Mouse (Mus musculus): ENCODE data around the gene Ptprh. TPM values are rescaled to one million over a fixed set of nuclear protein-coding genes. Genes with fewer than 3 reads are reported as not detected.

Ptprh gene
- not detected for total RNA-seq (2021)
- long read RNA-seq, experiment 1 = 0 reads
- long read RNA-seq, experiment 2 = 0 reads

DNA sequence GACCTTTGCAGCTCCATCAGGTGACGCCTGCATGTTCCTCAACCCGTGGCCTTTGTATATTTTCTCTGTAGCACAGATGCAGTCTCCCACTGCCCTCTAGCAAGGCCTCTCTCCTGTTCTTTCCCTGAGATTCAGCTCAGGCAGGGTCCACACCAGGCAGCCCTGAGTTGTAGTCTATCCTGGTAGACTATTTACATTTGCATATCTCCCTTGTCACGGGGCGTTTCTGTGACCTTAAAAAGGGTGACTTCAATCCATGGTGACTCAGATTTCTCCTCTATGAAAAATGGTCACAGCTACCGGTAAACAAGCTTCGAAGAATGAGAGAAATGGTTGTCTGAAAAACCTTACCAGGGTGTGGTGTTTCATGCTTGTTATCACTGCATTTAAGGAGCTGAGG lies at the start of gene Ptprh:
TSS of gene Ptprh (minus strand) at position 169 of the 400 bp plus-strand sequence.
- no peak for DNase-seq

DNA sequence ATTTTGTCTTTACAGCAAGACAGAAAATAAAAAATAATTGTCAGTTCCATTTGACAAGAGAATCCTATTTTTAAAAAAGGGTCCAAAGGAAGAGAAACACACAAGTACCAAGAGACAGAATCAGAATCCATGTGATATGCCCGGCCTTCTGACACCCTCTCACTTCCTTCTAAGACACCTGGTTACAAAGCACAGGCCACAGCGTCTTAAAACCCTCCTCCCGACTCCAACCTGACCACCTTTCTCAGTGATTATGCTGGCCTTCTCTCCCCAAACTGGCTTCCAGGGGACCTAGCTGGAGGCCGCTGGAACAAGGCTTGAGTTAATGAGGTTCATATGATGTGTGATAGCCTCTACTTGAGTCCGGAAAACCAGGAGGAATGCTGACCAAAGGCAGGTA lies 49.5 kb upstream of the Ptprh start:
- no peak for DNase-seq

DNA sequence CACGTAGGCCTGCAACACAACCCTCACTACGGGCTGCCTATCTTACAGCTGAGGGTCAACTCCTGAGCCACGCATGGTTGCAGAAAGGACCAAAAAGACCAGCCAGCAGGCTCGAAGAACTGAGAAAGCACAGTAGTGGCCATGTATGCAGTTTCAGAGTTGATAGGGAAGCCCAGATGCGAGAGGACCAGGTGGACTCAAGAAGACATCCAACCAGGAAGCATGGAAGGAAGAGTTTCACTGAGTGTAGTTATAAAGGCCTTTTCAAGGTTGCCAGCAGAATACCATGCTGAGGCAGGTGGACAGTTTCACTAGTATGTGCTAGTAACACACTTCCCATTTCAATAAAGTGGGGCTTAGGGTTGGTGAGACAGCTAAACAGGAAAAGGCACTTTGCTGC lies 48.9 kb upstream of the Ptprh start:
- no peak for DNase-seq

- peak in 1 of 2 experiments; percentile 24 for DNase-seq
Measured at GRCm38 (mm10) chr7:4651581-4651980, 47.7 kb upstream of the Ptprh start.

DNA sequence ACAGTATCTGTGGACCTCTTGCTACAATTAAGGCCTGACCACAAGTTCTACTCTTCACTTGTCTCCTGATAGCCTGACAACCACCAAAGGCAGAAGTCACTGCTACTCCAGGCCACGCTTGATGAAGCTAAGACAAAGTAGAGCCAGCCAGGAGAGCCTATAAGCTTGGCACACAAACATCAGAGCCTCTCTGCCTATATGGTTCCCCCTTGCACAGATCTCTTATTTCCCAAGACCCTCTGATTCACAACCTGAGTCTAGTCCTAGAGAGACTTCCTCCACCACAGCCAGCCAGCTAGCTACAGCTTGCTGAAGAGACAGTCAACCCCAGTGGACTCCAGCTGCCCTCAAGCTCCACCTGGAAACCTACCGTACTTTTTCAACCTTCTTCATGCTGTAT lies 44.2 kb upstream of the Ptprh start:
- DNase-seq = no peak

DNA sequence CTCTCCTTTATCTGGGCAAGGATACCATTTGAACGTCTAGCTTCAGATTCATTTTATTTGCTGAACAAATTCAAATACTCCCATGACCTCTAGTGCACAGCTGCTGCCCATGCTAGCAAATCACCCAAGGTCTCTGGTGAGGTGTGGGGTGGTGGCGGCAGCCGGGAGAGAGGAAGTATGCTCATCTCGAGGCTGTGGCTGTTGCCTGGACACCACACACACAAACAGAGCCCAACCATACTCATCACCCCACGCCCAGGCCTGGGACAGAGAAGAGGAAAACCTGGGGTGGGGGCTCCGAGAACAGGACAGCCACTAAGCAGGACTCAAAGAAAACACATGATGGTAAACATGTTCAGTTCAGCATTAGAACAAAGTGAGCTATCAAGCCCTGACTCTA lies 43.5 kb upstream of the Ptprh start:
- peak; percentile 53 to 54 for DNase-seq

DNA sequence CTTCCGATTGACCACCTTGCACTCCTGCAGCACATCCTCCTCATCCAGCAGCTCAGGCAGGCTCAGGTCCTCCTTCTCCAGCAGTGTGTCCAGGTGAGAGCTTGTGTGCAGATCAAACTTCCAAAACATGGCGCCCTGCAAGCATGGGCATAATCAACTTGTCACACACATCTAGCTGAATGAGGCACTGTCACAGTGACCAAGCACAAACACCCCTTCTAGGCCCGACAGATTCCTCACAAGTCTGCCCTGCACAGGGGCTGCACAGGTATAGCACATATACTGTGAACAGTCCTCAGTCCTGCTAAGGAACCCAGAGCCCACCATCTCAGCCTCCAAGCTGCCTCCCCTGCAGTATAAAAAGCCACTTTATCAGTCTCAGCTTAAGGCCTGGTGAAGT lies 43.0 kb upstream of the Ptprh start:
- DNase-seq = no peak

DNA sequence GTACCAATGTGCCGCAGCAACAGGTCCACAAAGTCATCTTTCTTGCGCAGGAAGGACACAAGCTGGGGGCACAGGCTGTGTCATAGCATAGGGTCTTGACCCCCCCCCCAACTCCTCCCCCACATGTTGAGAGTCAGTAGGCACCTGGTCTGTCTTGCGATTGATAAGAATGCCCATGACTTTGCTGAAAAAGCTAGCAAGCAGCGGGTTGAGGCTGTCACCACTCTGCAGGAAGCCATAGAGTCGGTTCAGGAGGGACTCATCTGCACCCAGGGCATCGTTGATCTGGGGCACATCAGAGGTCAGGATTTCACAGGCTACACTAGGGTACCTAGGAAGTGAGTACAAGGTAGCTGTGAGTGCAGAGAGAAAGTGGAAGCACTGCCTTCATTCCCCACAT lies 39.4 kb upstream of the Ptprh start:
- DNase-seq = no peak

GRCm38 (mm10) chr7:4641956-4642355 lies 38.1 kb upstream of the Ptprh start:
- DNase-seq = peak; percentile 46 to 48

DNA sequence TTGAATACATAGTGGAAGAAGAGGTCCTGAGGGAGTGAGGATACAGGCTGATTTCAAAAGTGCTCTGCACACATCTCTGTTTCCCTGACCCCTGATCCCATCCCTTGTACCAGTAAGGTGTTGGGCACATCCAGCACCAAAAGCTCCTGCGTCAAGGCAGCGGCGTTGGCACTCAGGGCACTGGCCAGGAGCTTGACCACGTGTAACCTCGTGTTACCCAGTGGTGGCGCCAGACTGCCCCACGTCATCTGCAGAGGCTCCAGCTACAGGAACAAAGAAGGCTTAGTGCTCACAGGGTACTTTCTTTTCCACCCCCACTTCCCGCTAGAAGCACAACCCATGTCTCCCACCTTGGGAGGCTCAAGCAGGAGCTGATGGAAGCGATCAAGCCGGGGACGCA lies 37.3 kb upstream of the Ptprh start:
- no peak for DNase-seq

DNA sequence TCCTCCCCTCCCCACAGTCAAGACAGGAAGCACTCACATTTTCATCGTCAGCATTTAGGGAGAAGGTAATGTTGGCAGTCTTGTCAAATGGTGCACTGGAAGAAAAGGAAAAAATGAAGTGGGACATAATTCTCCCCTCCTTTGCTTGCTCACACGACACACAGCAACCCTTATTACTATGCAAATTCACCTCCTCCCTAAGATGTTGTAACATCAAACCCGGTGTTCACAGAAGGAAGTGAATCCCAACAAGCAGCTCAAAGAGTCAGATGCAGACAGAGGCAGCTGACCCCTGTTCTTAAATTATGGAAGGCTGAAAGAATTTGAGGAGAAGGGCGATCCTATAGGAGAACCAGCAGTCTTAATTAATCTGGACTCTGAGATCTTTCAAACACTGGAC lies 32.3 kb upstream of the Ptprh start:
- no peak for DNase-seq

DNA sequence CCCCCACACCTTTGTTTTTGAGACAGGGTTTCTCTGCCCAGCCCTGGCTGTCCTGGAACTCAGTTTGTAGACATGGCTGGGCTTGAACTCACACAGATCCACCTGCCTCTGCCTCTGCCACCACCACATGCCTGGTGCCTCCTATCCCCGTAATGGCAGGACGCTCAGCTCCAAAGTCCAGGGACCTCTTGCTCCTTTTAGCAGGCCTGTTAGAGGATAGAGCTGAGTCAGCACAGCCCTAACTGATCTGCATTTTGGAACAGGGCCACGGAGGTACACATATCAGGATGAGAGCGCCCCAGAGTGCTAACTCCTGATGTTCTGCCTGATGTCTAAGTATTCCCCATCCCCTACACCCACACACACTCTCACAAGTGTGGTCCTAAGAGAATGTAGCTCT lies 27.2 kb upstream of the Ptprh start, which contains the start of gene Tmem86b:
TSS of gene Tmem86b (minus strand) at position 392 of the 400 bp plus-strand sequence.
- no peak for DNase-seq

- no peak for DNase-seq
Measured at GRCm38 (mm10) chr7:4630198-4630597, 26.4 kb upstream of the Ptprh start.

- DNase-seq = no peak
Measured at GRCm38 (mm10) chr7:4629586-4629985, 25.7 kb upstream of the Ptprh start.

GRCm38 (mm10) chr7:4625928-4626327 lies 22.1 kb upstream of the Ptprh start:
- DNase-seq = no peak

- DNase-seq = no peak
Measured at GRCm38 (mm10) chr7:4624343-4624742, 20.5 kb upstream of the Ptprh start.

GRCm38 (mm10) chr7:4623544-4624189 lies 19.8 kb upstream of the Ptprh start:
- peak; percentile 68 to 70 for DNase-seq

DNA sequence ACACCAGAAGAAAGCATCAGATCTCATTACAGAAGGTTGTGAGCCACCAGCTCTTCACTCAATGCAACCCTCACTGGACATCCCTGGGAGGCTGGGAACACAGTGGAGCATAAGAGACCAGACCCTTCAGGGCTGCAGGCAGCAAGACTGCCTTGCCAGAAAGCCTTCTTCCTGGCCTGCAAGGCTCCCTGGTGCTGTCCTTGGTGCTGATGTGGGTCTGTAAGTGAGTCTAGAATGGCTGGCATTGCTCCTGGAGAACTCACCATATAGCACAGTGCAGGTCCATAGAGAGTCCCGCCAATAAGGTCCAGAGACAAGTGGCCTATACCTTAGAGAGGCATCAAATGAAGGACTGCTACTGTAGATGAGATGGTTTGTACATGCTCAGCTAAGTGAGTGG lies 16.1 kb upstream of the Ptprh start:
- peak; percentile 70 to 82 for DNase-seq

- DNase-seq = no peak
Measured at GRCm38 (mm10) chr7:4613740-4614403, 10.0 kb upstream of the Ptprh start.

DNA sequence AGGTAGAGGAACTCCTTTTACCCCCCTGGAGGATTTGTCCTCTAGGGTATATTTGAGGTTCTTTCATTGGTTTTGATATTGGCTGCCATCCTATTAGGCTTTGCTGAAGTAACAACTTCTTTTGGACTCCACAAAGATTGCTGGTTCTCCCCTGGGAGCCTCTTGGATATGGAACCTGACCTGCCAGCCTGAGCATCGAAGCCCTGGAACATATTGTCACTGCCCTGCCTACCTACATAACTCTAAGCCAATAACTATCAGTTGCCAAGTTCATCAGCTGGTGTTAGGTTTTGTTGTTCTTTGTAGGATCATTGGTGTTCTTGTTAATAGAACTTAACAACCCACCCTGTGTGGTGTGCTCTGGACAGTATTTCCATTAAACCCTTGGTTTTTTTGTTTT lies 9.1 kb upstream of the Ptprh start:
- DNase-seq = no peak

DNA sequence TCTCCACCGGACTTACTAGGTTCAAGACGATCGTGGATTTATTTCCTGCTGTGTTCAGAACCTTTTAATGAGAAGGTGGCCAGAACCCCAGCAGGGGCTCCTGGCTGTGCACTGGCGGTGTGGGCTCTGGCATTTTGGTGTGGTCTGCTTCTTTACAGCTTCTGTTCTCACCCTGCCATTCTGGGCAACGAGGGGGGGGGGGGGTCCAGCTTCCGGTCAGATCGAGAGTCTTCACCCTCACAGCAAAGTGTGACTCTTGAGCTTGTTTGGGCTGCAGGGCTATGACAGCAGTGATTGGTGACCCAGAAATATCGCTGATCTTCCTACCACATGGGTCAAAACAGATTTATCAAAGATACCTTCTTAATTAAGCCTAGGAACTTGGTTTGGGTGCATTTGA lies 8.5 kb upstream of the Ptprh start:
- no peak for DNase-seq

DNA sequence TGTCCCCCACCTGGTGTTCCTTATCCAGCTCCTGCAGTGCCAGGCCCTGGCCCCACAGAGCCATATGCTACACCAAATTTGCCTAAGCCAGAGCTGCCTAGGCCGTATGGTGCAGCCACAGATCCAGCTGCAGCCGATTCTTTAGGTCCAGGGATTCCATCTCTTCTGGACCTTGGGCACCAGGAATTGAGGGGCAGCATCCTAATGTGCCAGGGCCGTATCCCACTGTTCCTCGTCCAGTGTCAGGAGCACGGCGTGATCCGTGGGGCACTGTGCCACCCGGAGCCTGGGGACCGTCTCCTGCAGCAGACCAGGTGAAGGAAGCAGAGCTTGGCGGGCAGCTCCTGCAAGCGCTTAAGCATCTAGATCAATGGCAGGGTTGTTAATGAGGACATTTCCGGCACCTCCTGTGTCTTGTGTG lies 8.1 kb upstream of the Ptprh start:
- no peak for DNase-seq

DNA sequence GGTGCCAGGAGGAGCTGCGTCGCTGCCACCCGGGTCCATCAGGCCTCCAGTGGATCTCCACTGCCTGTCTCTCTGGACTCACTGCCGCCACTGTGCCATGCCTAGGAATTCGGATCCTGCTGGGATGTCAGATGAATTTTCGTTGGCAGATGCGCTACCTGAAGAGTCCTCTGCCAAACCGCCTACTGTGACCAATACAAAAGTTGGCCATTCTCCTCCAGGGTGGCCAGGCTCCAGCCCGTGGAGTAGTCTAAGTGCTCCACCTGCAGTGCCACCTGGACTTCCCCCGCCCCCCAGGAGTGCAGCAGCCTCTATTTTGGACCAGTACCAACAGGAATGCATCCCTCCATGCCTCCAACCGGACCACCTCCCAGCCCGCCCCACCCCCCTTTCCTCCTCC lies 7.7 kb upstream of the Ptprh start:
- DNase-seq = no peak

DNA sequence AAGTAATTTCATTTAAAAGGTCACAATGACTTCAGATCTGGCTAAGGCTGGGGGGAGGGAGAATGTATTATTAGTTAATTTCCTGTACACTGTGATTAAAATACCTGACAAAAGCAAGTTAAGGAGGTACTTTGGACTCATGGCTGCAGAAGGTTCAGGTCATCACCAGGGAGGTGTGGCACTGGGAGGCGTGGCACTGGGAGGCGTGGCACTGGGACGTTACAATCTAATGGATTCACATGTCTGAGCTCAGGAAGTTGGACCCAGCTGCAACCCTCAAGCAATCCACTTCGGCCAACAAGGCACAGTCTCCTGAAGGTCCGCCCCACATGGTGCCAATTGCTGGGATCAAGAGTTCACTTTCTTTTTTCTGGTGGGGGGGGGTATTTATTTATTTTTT lies 4.2 kb upstream of the Ptprh start:
- no peak for DNase-seq
